Mouse (Mus musculus) macrophage (primary cell): ENCODE data around the gene Dlgap4. TPM values are rescaled to one million over a fixed set of nuclear protein-coding genes. Genes with fewer than 3 reads are reported as not detected.

Experiments
- H3K27ac ChIP-seq: fragments of 350-480 bp; formaldehyde crosslinking; 2 replicates; pipeline ENCODE4 v1.9.0; 2021
- H3K36me3 ChIP-seq: fragments of 350-480 bp; formaldehyde crosslinking; 2 replicates; pipeline ENCODE4 v1.9.0; 2021; ENCODE audit errors: inconsistent target
- H3K4me3 ChIP-seq: fragments of 350-480 bp; formaldehyde crosslinking; 2 replicates; pipeline ENCODE4 v1.9.0; 2021; ENCODE audit errors: inconsistent target
- H3K79me2 ChIP-seq: fragments of 350-480 bp; formaldehyde crosslinking; 2 replicates; pipeline ENCODE4 v1.9.0; 2021; ENCODE audit errors: inconsistent target
- WGBS: methylation state at CpG from one replicate; pipeline ENCODE4 v1.1.7; 2026; ENCODE audit warnings: inconsistent platforms; ENCODE audit not compliant: missing documents; 5-methylcytosine and 5-hydroxymethylcytosine counted together
- polyA plus RNA-seq: library from polyadenylated mRNA; stranded (reverse); fragments of 250-400 nt; gene quantifications from 3 replicates; pipeline ENCODE4 v1.2.4, GENCODE M21; 2018; ENCODE audit warnings: inconsistent platforms

The Dlgap4 gene
- polyA plus RNA-seq, 1 experiment from 2014 or later: 88.0 TPM

GRCm38 (mm10) chr2:156737976-156738375, 124.5 kb downstream of the Dlgap4 start:
- no peaks in the 10 kb centered on the region for H3K36me3 ChIP-seq
- no peak overlapping the region for H3K4me3 ChIP-seq
- 89% methylated on average over 6 of the region's 7 CpGs for WGBS

GRCm38 (mm10) chr2:156741265-156741664, 127.8 kb downstream of the Dlgap4 start:
- 88% methylated on average over 9 of the region's 9 CpGs for WGBS
- peaks cover 14% of the 10 kb centered on the region for H3K36me3 ChIP-seq
- no peak overlapping the region for H3K4me3 ChIP-seq

More at GRCm38 (mm10) chr2:156737976-156738375, 124.5 kb downstream of the Dlgap4 start:
- Histone ChIP-seq H3K79me2 (peaks cover 99% of the 10 kb centered on the region; the same call in 1 of the 2 replicates), H3K27ac (no peak overlapping the region)

GRCm38 (mm10) chr2:156741998-156742397, 128.5 kb downstream of the Dlgap4 start:
- H3K36me3 ChIP-seq: peaks cover 21% of the 10 kb centered on the region
- 95% methylated on average over 4 of the region's 4 CpGs for WGBS
- peaks cover 80% of the 10 kb centered on the region; the same call in 1 of the 2 replicates for H3K79me2 ChIP-seq
- no peak overlapping the region for H3K27ac ChIP-seq
- H3K4me3 ChIP-seq: no peak overlapping the region

More at GRCm38 (mm10) chr2:156741265-156741664, 127.8 kb downstream of the Dlgap4 start:
- Histone ChIP-seq H3K79me2 (peaks cover 87% of the 10 kb centered on the region; the same call in 1 of the 2 replicates), H3K27ac (no peak overlapping the region)

GRCm38 (mm10) chr2:156743248-156743647, 129.7 kb downstream of the Dlgap4 start:
- peaks cover 34% of the 10 kb centered on the region for H3K36me3 ChIP-seq
- no peak overlapping the region for H3K4me3 ChIP-seq
- H3K27ac ChIP-seq: no peak overlapping the region
- 85% methylated on average over 3 of the region's 3 CpGs for WGBS
- H3K79me2 ChIP-seq: peaks cover 68% of the 10 kb centered on the region; the same call in 1 of the 2 replicates

- 94% methylated on average over 5 of the region's 5 CpGs for WGBS
- H3K27ac ChIP-seq: no peak overlapping the region
- peaks cover 57% of the 10 kb centered on the region; the same call in 1 of the 2 replicates for H3K79me2 ChIP-seq
- peaks cover 43% of the 10 kb centered on the region for H3K36me3 ChIP-seq
- no peak overlapping the region for H3K4me3 ChIP-seq
Observed at GRCm38 (mm10) chr2:156744414-156744813, 130.9 kb downstream of the Dlgap4 start.

- WGBS: 92% methylated on average over 3 of the region's 3 CpGs
- Histone ChIP-seq H3K79me2 (peaks cover 28% of the 10 kb centered on the region; the same call in 1 of the 2 replicates), H3K36me3 (peaks cover 61% of the 10 kb centered on the region), H3K4me3 (no peak overlapping the region), H3K27ac (no peak overlapping the region)
Observed at GRCm38 (mm10) chr2:156747315-156747714, 133.8 kb downstream of the Dlgap4 start.

GRCm38 (mm10) chr2:156749687-156750086, 136.2 kb downstream of the Dlgap4 start:
- peaks cover 4% of the 10 kb centered on the region; the same call in 1 of the 2 replicates for H3K79me2 ChIP-seq
- H3K4me3 ChIP-seq: no peak overlapping the region
- peaks cover 73% of the 10 kb centered on the region for H3K36me3 ChIP-seq
- no peak overlapping the region for H3K27ac ChIP-seq
- 63% methylated on average over 7 of the region's 8 CpGs for WGBS

GRCm38 (mm10) chr2:156756937-156757336, 143.4 kb downstream of the Dlgap4 start:
- Histone ChIP-seq H3K27ac (no peak overlapping the region), H3K36me3 (peaks cover 62% of the 10 kb centered on the region), H3K4me3 (no peak overlapping the region), H3K79me2 (no peaks in the 10 kb centered on the region)
- 91% methylated on average over 9 of the region's 9 CpGs for WGBS

- no peak overlapping the region for H3K27ac ChIP-seq
- H3K36me3 ChIP-seq: peaks cover 60% of the 10 kb centered on the region
- H3K4me3 ChIP-seq: no peak overlapping the region
- 88% methylated on average over 5 of the region's 5 CpGs for WGBS
- H3K79me2 ChIP-seq: no peaks in the 10 kb centered on the region
Observed at GRCm38 (mm10) chr2:156760843-156761505, 147.5 kb downstream of the Dlgap4 start.

GRCm38 (mm10) chr2:156761521-156762278, 148.2 kb downstream of the Dlgap4 start:
- Histone ChIP-seq H3K27ac (no peak overlapping the region), H3K4me3 (no peak overlapping the region), H3K79me2 (no peaks in the 10 kb centered on the region), H3K36me3 (peaks cover 52% of the 10 kb centered on the region)
- 96% methylated on average over 17 of the region's 17 CpGs for WGBS

- Histone ChIP-seq H3K27ac (no peak overlapping the region), H3K79me2 (no peaks in the 10 kb centered on the region), H3K4me3 (no peak overlapping the region), H3K36me3 (peaks cover 45% of the 10 kb centered on the region)
- WGBS: 98% methylated on average over 20 of the region's 21 CpGs
Observed at GRCm38 (mm10) chr2:156762499-156762898, 149.0 kb downstream of the Dlgap4 start.

GRCm38 (mm10) chr2:156763101-156763500, 149.6 kb downstream of the Dlgap4 start:
- WGBS: 85% methylated on average over 4 of the region's 11 CpGs
- H3K79me2 ChIP-seq: no peaks in the 10 kb centered on the region
- H3K36me3 ChIP-seq: peaks cover 39% of the 10 kb centered on the region
- no peak overlapping the region for H3K27ac ChIP-seq
- H3K4me3 ChIP-seq: no peak overlapping the region

- no peaks in the 10 kb centered on the region for H3K79me2 ChIP-seq
- H3K27ac ChIP-seq: no peak overlapping the region
- peaks cover 31% of the 10 kb centered on the region for H3K36me3 ChIP-seq
- WGBS: 96% methylated on average over 10 of the region's 10 CpGs
- H3K4me3 ChIP-seq: no peak overlapping the region
Observed at GRCm38 (mm10) chr2:156764022-156764421, 150.5 kb downstream of the Dlgap4 start.

GRCm38 (mm10) chr2:156764747-156765146, 151.2 kb downstream of the Dlgap4 start:
- 64% methylated on average over 4 of the region's 4 CpGs for WGBS
- no peaks in the 10 kb centered on the region for H3K79me2 ChIP-seq
- no peak overlapping the region for H3K27ac ChIP-seq
- H3K4me3 ChIP-seq: no peak overlapping the region
- H3K36me3 ChIP-seq: peaks cover 30% of the 10 kb centered on the region

- Histone ChIP-seq H3K4me3 (no peak overlapping the region), H3K79me2 (no peaks in the 10 kb centered on the region), H3K27ac (no peak overlapping the region), H3K36me3 (peaks cover 30% of the 10 kb centered on the region)
- WGBS: 88% methylated on average over 8 of the region's 8 CpGs
Observed at GRCm38 (mm10) chr2:156765593-156765992, 152.1 kb downstream of the Dlgap4 start.
